Mouse (Mus musculus) midbrain, postnatal 0 days (tissue): Measurements from ENCODE around the gene Rsph1. TPM values are rescaled to one million over a fixed set of nuclear protein-coding genes. Genes with fewer than 3 reads are reported as not detected.

Experiments
- ATAC-seq: fragments of 200-750 bp; cut with Nextera tagmentation; 2 replicates; pipeline ENCODE4 v1.8.0; 2017; ENCODE audit warnings: moderate number of reproducible peaks, mild to moderate bottlenecking, moderate TSS enrichment, moderate library complexity; ENCODE audit not compliant: low FRiP score
- DNase-seq: peaks from one replicate; pipeline ENCODE4 v3.0.0-alpha.2; 2015; ENCODE audit warnings: low spot score
- H3K27ac ChIP-seq: fragments of 300-500 bp; sonication (generic); 2 replicates; pipeline ENCODE4 v1.5.1; 2014; ENCODE audit warnings: low read depth, mild to moderate bottlenecking, low read length, mixed read lengths
- H3K27me3 ChIP-seq: fragments of 300-500 bp; sonication (generic); 2 replicates; pipeline ENCODE4 v1.6.1; 2014; ENCODE audit warnings: low read length, control low read depth, mixed read lengths; ENCODE audit not compliant: insufficient read depth
- H3K36me3 ChIP-seq: fragments of 300-500 bp; sonication (generic); 2 replicates; pipeline ENCODE4 v1.6.1; 2014; ENCODE audit warnings: low read length, control low read depth, mixed read lengths; ENCODE audit not compliant: insufficient read depth
- H3K4me1 ChIP-seq: fragments of 300-500 bp; sonication (generic); 2 replicates; pipeline ENCODE4 v1.6.1; 2014; ENCODE audit warnings: mild to moderate bottlenecking, control low read depth, antibody characterized with exemption, low read length, mixed read lengths; ENCODE audit not compliant: insufficient read depth
- H3K4me2 ChIP-seq: fragments of 300-500 bp; sonication (generic); 2 replicates; pipeline ENCODE4 v1.6.1; 2014; ENCODE audit warnings: low read depth, mild to moderate bottlenecking, low read length, mixed read lengths; ENCODE audit not compliant: poor library complexity, severe bottlenecking
- H3K4me3 ChIP-seq: fragments of 300-500 bp; sonication (generic); 2 replicates; pipeline ENCODE4 v1.5.1; 2014; ENCODE audit warnings: low read depth, mild to moderate bottlenecking, low read length, moderate library complexity
- H3K9ac ChIP-seq: fragments of 300-500 bp; sonication (generic); replicated peaks from 2 replicates; pipeline ENCODE4 v1.6.1; 2014; ENCODE audit warnings: mild to moderate bottlenecking, low read length, moderate library complexity, mixed read lengths; ENCODE audit not compliant: poor library complexity, severe bottlenecking
- H3K9me3 ChIP-seq: fragments of 300-500 bp; sonication (generic); 2 replicates; pipeline ENCODE4 v1.6.1; 2016; ENCODE audit warnings: low read length, control low read depth
- CTCF ChIP-seq: IDR thresholded peaks from 2 replicates; pipeline ENCODE4 v1.5.1; 2016; ENCODE audit warnings: antibody characterized with exemption, mild to moderate bottlenecking
- WGBS: fragments of 180-500 bp; shearing (Covaris S2); extraction: QIAGEN DNeasy Blood & Tissue Kit; methylation state at CpG from one replicate; pipeline ENCODE4 v1.1.7; 2014; 5-methylcytosine and 5-hydroxymethylcytosine counted together
- polyA plus RNA-seq: library from polyadenylated mRNA; unstranded; fragments of >200 nt; fragmentation: Nextera tagmentation; extraction: Ambion mirVana; gene quantifications from 2 replicates; pipeline ENCODE4 v1.2.1, GENCODE M21; 2015
- total RNA-seq: library from RNA; depleted of rRNA; stranded (reverse); fragments of >200 nt; gene quantifications from 2 replicates; pipeline ENCODE4 v1.2.3, GENCODE M21; 2014

The Rsph1 gene
- total and polyA plus RNA-seq, 2 experiments from 2014 or later, result 2.8 to 8.5 TPM

DNA sequence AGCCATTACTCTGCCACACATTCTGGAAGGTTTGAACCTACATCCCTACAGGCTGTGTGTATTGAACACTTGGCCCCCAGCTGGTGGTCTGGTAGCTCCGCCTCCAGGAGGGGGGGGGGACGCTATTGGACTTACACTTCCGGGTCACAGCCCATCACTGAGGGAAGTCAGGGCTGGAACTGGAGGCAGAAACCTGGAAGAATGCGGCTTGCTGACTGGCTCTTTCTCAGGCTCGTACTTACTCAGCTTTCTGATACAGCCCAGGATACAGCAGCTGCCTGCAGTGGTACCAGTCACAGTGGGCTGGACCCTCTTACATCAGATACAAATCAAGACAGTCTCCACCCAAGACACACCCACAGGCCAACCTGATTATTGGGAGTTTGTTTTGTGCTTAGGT lies 30.0 kb downstream of the Rsph1 start:
- no peak for ATAC-seq
- H3K9ac ChIP-seq, result no peak overlapping the region
- no peak overlapping the region for H3K4me3 ChIP-seq
- no peak overlapping the region for H3K27ac ChIP-seq
- H3K9me3 ChIP-seq, result no peaks in the 10 kb centered on the region
- H3K4me2 ChIP-seq, result no peak overlapping the region
- 48% methylated on average over 5 of the region's 5 CpGs for WGBS
- H3K4me1 ChIP-seq, result no peaks in the 10 kb centered on the region
- H3K27me3 ChIP-seq, result no peaks in the 10 kb centered on the region
- TF ChIP-seq CTCF, result no peak
- no peaks in the 10 kb centered on the region for H3K36me3 ChIP-seq
- DNase-seq, result no peak

- no peak for ATAC-seq
- no peak for DNase-seq
- no peak overlapping the region for H3K9ac ChIP-seq
- no peak overlapping the region for H3K27ac ChIP-seq
- 83% methylated on average over 5 of the region's 5 CpGs for WGBS
- TF ChIP-seq CTCF, result no peak
- no peaks in the 10 kb centered on the region for H3K4me1 ChIP-seq
- H3K36me3 ChIP-seq, result no peaks in the 10 kb centered on the region
- H3K27me3 ChIP-seq, result no peaks in the 10 kb centered on the region
- H3K4me3 ChIP-seq, result no peak overlapping the region
- H3K9me3 ChIP-seq, result no peaks in the 10 kb centered on the region
- H3K4me2 ChIP-seq, result no peak overlapping the region
These were observed 31.9 kb downstream of the Rsph1 start for GRCm38 (mm10) chr17:31245321-31245720.

- Histone ChIP-seq H3K9ac (no peak overlapping the region), H3K36me3 (no peaks in the 10 kb centered on the region), H3K4me1 (no peaks in the 10 kb centered on the region), H3K4me2 (no peak overlapping the region), H3K9me3 (no peaks in the 10 kb centered on the region), H3K4me3 (no peak overlapping the region), H3K27ac (no peak overlapping the region), H3K27me3 (no peaks in the 10 kb centered on the region)
- no peak for DNase-seq
- no peak for ATAC-seq
- 0% methylated on average over 1 of the region's 1 CpGs for WGBS
- TF ChIP-seq CTCF, result peak; percentile 39; the same call in 1 of the 2 replicates
These were observed 34.4 kb downstream of the Rsph1 start for GRCm38 (mm10) chr17:31242764-31243163.

- H3K4me1 ChIP-seq, result no peaks in the 10 kb centered on the region
- H3K36me3 ChIP-seq, result no peaks in the 10 kb centered on the region
- WGBS, result 88% methylated on average over 8 of the region's 8 CpGs
- TF ChIP-seq CTCF, result no peak
- no peaks in the 10 kb centered on the region for H3K9me3 ChIP-seq
- no peak overlapping the region for H3K4me2 ChIP-seq
- no peak overlapping the region for H3K4me3 ChIP-seq
- no peak overlapping the region for H3K27ac ChIP-seq
- ATAC-seq, result no peak
- DNase-seq, result no peak
- no peaks in the 10 kb centered on the region for H3K27me3 ChIP-seq
- H3K9ac ChIP-seq, result no peak overlapping the region
These were observed 36.0 kb downstream of the Rsph1 start for GRCm38 (mm10) chr17:31241156-31241555.

GRCm38 (mm10) chr17:31238234-31239020 lies 38.8 kb downstream of the Rsph1 start:
- Histone ChIP-seq H3K27ac (no peak overlapping the region), H3K9ac (no peak overlapping the region), H3K4me1 (no peaks in the 10 kb centered on the region), H3K9me3 (no peaks in the 10 kb centered on the region), H3K4me3 (no peak overlapping the region), H3K4me2 (no peak overlapping the region), H3K36me3 (no peaks in the 10 kb centered on the region), H3K27me3 (no peaks in the 10 kb centered on the region)
- 85% methylated on average over 7 of the region's 7 CpGs for WGBS
- DNase-seq (no peak), ATAC-seq (no peak)
- TF ChIP-seq CTCF, result no peak

GRCm38 (mm10) chr17:31235915-31236314 lies 41.3 kb downstream of the Rsph1 start:
- Histone ChIP-seq H3K36me3 (no peaks in the 10 kb centered on the region), H3K27ac (no peak overlapping the region), H3K9me3 (no peaks in the 10 kb centered on the region), H3K4me1 (no peaks in the 10 kb centered on the region), H3K4me3 (no peak overlapping the region), H3K27me3 (no peaks in the 10 kb centered on the region), H3K9ac (no peak overlapping the region), H3K4me2 (no peak overlapping the region)
- WGBS, result 92% methylated on average over 1 of the region's 1 CpGs
- peak; percentile 15; the same call in 1 of the 2 replicates for TF ChIP-seq CTCF
- ATAC-seq (no peak), DNase-seq (no peak)
